Mouse (Mus musculus) B cell, adult 2 months (primary cell): ENCODE measurements at regions not wholly inside any gene's neighbourhood (a gene's known extent, or its start where the extent isn't known, plus 50 kb on each side); places are given as distances from the start of the nearest gene placed in this dataset.
"Not testable (repeated sequence)": the region's sequence is repeated elsewhere in the genome, so short reads cannot be mapped to it uniquely, and the experiment has no call there.

ENCODE experiments used
- DNase-seq, 2 experiments: peaks; one replicate each; pipeline ENCODE4 v3.0.0; 2022

- DNase-seq, result not testable (repeated sequence)
These were observed 330.6 kb downstream of the 9430069I07Rik start for GRCm38 (mm10) chr15:34027111-34027510.

DNA sequence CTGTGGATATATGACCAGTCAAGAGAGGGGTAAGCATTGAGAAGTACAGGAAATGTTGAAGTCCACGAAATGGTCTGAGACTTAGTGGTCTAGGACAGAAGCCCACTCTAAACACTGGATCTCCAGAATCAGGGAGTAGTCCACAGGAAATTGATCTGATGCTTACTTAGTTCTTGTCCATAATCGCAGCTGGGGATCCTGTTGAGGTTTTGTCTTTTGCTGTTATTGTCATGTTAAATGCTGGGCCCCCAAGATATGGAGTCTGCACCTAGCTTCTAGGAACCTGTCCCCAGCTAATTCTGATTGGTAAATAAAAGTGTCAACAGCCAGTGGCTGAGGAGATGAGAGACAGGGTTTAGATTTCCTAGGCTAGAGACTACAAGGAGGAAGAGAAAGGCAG lies 332.3 kb downstream of the 9430069I07Rik start:
- DNase-seq, result no peak

DNA sequence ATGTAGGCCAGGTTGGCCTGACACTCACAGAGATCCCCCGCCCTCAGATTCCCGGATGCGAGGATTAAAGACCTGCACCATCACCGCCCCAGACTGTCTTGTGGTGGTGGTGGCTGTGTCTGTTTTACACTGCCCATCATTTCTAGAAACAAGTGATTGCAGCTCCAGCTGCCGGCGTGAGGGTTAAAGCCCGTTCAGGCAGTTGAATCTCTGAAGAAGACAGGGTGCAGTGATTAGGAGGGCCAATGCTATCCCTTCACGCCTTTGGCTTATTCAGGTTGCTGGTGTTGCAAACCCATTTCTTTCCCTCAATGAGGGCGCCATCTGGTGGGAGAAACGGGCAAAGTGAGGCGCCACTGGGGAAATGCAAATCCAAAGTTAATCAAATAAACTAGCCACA lies 335.8 kb downstream of the 9430069I07Rik start:
- peak; percentile 80 to 84 for DNase-seq

GRCm38 (mm10) chr15:34016397-34017156 lies 341.1 kb downstream of the 9430069I07Rik start:
- DNase-seq, result peak; percentile 37 to 41

DNA sequence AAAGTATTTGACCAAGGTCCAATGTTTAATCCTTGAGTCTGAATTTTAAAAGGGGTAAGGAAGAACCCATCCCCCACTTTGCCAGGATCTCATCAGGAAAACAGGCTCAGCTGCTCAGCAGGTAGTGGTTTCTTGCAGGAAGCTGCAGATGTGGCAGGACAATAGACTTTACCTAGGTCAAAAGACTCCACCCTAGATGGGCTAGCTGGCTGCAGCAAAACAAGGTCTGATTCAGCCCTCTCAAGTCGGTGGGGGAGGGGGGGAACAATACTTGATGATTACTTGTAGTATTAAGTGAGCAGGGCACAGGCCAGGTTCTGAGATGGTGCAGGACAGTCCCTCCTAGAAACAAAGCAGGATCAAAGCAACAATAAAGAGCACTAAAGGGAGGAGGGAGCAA lies 349.1 kb downstream of the 9430069I07Rik start:
- no peak for DNase-seq

DNA sequence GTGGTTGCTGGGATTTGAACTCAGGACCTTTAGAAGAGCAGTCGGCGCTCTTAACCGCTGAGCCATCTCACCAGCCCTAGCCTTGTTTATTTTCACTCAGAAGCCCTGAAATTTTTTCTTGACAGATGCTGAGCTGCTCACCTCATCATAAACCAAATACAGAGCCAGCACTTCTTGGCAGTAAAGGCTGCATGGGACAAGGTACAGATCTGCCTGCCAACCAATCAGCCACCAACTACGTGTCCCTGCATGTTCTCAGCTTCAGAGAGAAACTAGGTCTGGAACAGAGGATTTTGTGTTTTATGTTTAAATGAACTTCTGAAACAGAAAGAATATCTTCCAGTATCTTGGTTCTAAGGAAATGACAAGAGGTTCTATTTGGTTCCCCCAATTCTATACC lies 365.3 kb downstream of the 9430069I07Rik start:
- DNase-seq, result no peak

- DNase-seq, result no peak
These were observed 382.6 kb downstream of the 9430069I07Rik start for GRCm38 (mm10) chr15:33975077-33975476.

GRCm38 (mm10) chr15:33973466-33973865 lies 384.2 kb downstream of the 9430069I07Rik start:
- DNase-seq, result no peak

GRCm38 (mm10) chr15:33969409-33969808 lies 388.3 kb downstream of the 9430069I07Rik start:
- no peak for DNase-seq

DNA sequence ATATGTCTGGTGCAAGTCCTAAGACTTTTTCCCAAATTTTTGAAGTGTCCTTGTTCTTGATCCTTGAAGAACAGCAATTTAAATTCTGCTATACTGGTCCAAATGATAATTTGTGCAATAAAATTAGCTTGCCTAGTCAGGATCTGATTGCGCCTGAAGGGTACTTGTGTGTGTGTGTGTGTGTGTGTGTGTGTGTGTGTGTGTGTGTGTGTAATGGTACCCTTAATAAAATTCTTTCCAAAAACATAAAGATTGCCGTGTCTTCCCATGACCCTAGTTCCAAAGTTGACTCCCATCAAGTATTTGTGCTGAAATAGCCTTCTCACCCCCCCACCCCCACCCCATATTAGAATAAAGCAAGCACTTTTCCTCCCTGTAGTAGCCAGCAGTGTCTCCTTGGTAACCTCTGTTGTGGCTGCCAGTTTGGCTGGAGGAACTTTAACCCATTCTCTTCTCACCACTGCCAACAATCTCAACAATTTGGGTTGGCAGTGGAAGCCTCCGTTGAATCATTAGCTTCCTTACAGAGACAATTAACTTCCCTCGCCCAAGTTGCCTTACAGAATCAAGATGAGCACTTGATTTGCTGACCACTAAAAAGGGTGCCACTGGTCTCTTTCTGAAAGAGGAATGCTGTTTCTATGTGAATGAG lies 422.5 kb downstream of the 9430069I07Rik start:
- DNase-seq, result no peak

- DNase-seq, result no peak
These were observed 431.2 kb downstream of the 9430069I07Rik start for GRCm38 (mm10) chr15:33926446-33926845.

DNA sequence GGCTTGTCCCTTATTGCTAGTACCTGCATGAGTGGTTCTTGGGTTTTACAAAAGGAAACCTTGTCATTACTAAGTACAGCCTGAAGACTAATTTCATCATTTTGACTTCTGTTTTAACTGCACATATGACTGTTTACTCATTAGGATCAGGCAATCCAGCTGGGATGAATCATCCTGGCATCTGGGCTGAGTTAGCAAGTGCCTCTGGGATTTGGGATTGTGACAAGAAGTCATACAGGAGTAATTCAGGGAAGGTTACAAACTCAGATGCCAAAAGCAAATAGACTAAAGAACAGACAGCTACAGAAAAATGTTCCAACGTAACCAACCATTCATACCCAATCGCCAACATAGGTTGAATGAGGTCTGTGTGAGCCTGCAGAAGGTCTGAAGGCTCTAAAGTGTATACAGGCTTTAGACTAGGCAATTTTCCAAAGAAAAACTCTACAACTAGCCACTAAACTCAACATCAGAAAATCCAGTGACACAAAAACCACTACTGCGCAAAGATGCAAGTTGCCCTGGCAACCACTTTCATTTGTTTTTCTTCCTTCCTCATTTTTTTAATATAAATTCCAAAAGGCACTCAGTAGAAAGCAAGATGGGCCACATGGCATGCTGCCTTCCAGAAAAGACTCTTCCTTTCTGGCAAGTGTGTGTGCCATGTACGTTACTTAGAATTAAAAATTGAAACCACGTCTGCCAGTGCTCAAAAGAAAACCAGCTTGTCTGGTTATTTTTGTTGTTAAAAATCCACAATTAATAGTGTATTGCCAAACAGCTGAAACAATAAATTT lies 433.4 kb downstream of the 9430069I07Rik start:
- no peak for DNase-seq

- DNase-seq, result no peak
These were observed 442.8 kb downstream of the 9430069I07Rik start for GRCm38 (mm10) chr15:33914891-33915290.

DNA sequence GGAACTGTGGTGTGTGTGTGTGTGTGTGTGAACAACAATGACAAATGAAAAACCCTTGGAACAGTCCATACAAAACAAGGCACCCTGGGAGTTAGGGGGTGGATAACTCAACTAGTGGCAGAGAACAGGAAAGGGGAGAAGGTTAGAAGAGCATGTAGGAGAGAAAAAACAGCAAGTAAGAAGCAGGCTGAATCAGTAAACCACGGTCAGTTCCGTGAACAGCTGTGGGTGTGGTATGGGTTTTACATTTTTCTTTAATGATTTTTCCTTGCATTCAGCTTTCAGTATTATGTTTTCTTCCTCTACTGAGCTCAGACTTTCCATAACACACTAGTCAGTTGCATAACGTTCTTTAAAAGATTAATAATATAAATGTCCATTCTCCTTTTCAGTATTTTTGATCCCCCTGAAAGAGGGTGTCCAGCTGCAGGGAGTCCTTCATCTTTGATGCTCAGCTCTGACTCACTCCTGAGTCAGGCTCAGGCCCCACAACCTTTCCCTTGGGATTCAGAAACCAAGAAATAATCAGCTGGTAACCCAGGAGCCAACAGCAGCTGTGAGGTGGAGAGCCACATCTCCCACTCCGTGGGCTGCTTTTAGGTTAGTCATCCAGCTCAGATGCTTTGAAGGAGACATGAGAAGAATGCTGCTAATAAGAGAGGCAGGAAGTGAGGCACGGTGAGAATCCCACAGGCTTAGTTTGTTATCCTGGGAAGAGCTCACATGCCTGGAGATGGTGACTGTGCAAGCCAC lies 450.8 kb downstream of the 9430069I07Rik start:
- DNase-seq, result no peak

GRCm38 (mm10) chr15:33896076-33896475 lies 461.6 kb downstream of the 9430069I07Rik start:
- DNase-seq, result no peak

DNA sequence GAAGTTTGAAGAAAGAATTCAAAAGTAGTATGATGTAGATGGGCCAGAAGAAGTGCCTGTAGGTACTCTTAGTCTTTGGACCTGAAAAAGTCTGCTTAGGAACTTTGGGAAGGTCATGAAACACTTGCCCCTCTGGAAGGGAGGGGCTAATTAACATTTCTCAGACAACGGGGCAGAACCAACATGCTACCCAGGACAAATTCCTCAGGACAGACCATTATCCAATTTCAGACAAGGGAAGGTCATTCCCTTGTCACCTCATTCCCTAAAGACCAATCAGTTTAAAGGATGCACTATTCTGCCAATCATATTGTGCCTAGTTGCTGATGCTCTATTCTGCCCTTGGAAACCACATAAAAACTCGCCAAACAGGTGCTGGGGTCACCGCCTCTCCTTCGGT lies 467.1 kb downstream of the 9430069I07Rik start:
- no peak for DNase-seq

GRCm38 (mm10) chr15:33888865-33889368 lies 468.8 kb downstream of the 9430069I07Rik start:
- DNase-seq, result no peak

- no peak for DNase-seq
These were observed 495.4 kb downstream of the 9430069I07Rik start for GRCm38 (mm10) chr15:33862224-33862752.

DNA sequence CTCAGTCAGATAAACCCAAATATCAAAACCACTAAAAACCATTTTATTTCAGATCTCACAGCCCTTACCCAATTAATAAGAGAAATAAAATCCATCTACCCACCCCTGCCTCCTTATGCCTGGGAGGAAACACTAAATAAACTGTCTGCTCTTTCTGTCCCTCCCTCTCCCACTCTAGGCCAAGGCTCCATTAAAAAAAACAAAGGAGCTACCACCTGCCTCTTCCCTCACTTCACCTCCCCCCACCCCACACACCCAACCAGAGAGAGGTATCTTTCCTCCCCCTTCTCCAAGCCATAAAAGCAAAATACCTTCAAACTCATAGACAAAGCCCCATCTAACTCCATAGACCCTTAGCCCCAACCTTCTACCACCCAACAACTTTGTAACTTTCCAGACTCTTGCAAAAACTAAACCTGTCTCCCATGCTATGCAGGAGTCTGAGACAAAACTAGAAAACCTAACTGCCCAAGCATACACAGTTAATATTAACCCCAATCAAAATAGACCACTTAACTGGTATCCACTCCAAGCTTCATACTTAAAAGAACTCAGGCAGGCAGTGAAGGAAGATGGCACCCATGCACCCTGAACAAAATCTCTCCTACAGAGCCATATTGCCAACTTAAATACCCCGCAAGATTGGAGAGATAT lies 532.1 kb downstream of the 9430069I07Rik start:
- DNase-seq, result no peak

DNA sequence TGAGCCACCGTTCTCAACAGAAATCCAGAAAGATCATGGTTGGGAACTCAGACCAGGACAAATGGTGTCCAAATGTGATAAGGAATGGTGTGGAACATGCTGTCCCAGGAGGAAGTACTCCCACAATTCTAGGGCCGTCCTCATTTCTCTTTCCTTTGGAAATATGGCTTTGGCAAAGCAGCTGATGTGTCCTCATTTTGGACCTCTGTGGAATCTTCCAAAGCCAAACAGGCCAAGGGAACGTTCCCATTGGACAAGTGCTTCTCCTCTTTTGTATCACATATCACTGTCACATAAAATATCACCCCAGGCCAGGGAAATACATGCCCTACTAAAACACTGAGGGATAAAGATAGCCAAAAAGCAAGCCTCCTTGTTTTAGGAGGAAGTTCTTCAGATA lies 532.8 kb downstream of the 9430069I07Rik start:
- DNase-seq, result no peak

GRCm38 (mm10) chr15:33780960-33781359 lies 576.7 kb downstream of the 9430069I07Rik start:
- DNase-seq, result no peak

DNA sequence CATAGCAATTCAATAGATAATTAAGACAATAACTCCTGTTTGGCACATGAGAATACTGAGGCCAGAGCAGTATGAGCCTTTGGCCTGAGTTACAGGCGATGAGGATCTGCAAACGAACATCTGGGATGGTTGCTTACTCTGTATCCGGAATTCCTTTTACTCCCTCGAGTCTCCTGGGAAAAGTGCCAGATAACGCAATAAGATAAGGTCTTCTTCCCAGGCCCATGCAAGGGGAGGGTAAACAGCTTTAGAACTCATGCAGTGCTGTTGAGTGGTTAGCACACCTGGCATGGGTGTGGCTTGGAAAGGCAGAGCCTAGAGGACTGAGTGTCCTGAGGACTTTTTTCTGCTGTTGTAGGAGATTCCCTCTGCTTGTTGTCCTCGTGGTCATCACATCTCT lies 598.2 kb downstream of the 9430069I07Rik start:
- no peak for DNase-seq
